Mouse (Mus musculus) heart, postnatal 10 days (tissue): ENCODE data around the gene Sh3bp4. TPM values are rescaled to one million over a fixed set of nuclear protein-coding genes. Genes with fewer than 3 reads are reported as not detected.
A peak's percentile ranks its signal among the peaks of the same experiment; 100 is the strongest.

Experiments used
- DNase-seq, 2 experiments: peaks; one replicate each; pipeline ENCODE4 v3.0.0; 2021
- intact Hi-C: fragments of 180-260 bp; cut with DNase I; formaldehyde crosslinking; loops from one replicate; pipeline ENCODE4 v1.15.1; 2025
- total RNA-seq, 2 experiments: library from RNA; stranded (reverse); gene quantifications; 2 replicates each; pipeline ENCODE4 v1.2.3; 2021

Sh3bp4 gene
- total RNA-seq, 2 experiments from 2014 or later: 26.2 to 28.6 TPM

GRCm38 (mm10) chr1:89089821-89090600 lies 19.8 kb downstream of the Sh3bp4 start:
- no peak for DNase-seq
- intact Hi-C loops: loop anchor here (2.0 to 5.0 kb wide), 3 partner anchors 19 to 102 kb away; partner anchors contain the start of gene Sh3bp4

GRCm38 (mm10) chr1:89090676-89091075 lies 20.5 kb downstream of the Sh3bp4 start:
- no peak for DNase-seq
- intact Hi-C loops: loop anchor here (5.0 kb wide), 1 partner anchor 47 kb away; no protein-coding TSS in a partner anchor

GRCm38 (mm10) chr1:89092019-89092418 lies 21.8 kb downstream of the Sh3bp4 start:
- no peak for DNase-seq
- intact Hi-C loops: loop anchor here (5.0 kb wide), 1 partner anchor 45 kb away; no protein-coding TSS in a partner anchor

GRCm38 (mm10) chr1:89092442-89092991 lies 22.3 kb downstream of the Sh3bp4 start:
- peak; percentile 77 for DNase-seq
- intact Hi-C loops: loop anchor here (5.0 kb wide), 1 partner anchor 45 kb away; no protein-coding TSS in a partner anchor

- DNase-seq: no peak
- intact Hi-C loops: loop anchor here (5.0 kb wide), 1 partner anchor 44 kb away; no protein-coding TSS in a partner anchor
These were observed 23.5 kb downstream of the Sh3bp4 start for GRCm38 (mm10) chr1:89093696-89094095.

- intact Hi-C loops: loop anchor here (5.0 kb wide), 1 partner anchor 43 kb away; no protein-coding TSS in a partner anchor
- no peak for DNase-seq
These were observed 24.2 kb downstream of the Sh3bp4 start for GRCm38 (mm10) chr1:89094416-89094815.

- DNase-seq: no peak
- intact Hi-C loops: no loop called here
These were observed 25.6 kb downstream of the Sh3bp4 start for GRCm38 (mm10) chr1:89095642-89096424.

- intact Hi-C loops: no loop called here
- peak; percentile 63 to 69 for DNase-seq
These were observed 32.2 kb downstream of the Sh3bp4 start for GRCm38 (mm10) chr1:89102231-89103003.

GRCm38 (mm10) chr1:89103004-89103263 lies 32.7 kb downstream of the Sh3bp4 start:
- intact Hi-C loops: no loop called here
- DNase-seq: no peak

- intact Hi-C loops: no loop called here
- DNase-seq: peak; percentile 54
These were observed 33.3 kb downstream of the Sh3bp4 start for GRCm38 (mm10) chr1:89103505-89103904.

- intact Hi-C loops: no loop called here
- DNase-seq: peak; percentile 64 to 65
These were observed 34.0 kb downstream of the Sh3bp4 start for GRCm38 (mm10) chr1:89104066-89104765.

- intact Hi-C loops: loop anchor here (5.0 kb wide), 1 partner anchor 34 kb away; the partner anchor contains the start of gene Sh3bp4
- no peak for DNase-seq
These were observed 35.9 kb downstream of the Sh3bp4 start for GRCm38 (mm10) chr1:89105891-89106830.

- DNase-seq: no peak
- intact Hi-C loops: loop anchor here (5.0 kb wide), 1 partner anchor 35 kb away; the partner anchor contains the start of gene Sh3bp4
These were observed 37.3 kb downstream of the Sh3bp4 start for GRCm38 (mm10) chr1:89107466-89107865.

GRCm38 (mm10) chr1:89108340-89108896 lies 38.2 kb downstream of the Sh3bp4 start:
- intact Hi-C loops: loop anchor here (5.0 kb wide), 1 partner anchor 36 kb away; the partner anchor contains the start of gene Sh3bp4
- peak in 1 of 2 experiments; percentile 63 for DNase-seq

GRCm38 (mm10) chr1:89109767-89110166 lies 39.6 kb downstream of the Sh3bp4 start:
- DNase-seq: no peak
- intact Hi-C loops: loop anchor here (5.0 kb wide), 1 partner anchor 37 kb away; the partner anchor contains the start of gene Sh3bp4

GRCm38 (mm10) chr1:89110767-89111534 lies 40.7 kb downstream of the Sh3bp4 start:
- intact Hi-C loops: no loop called here

GRCm38 (mm10) chr1:89112544-89112943 lies 42.3 kb downstream of the Sh3bp4 start:
- DNase-seq: no peak
- intact Hi-C loops: no loop called here

More at GRCm38 (mm10) chr1:89110767-89111534, 40.7 kb downstream of the Sh3bp4 start:
- no peak for DNase-seq
